Mouse (Mus musculus) layer of hippocampus, adult 11-12 months (tissue): Measurements from ENCODE around the gene Galnt2.

Experiments
- DNase-seq: peaks from one replicate; pipeline ENCODE4 v3.0.0; 2022; ENCODE audit warnings: low spot score

Galnt2 gene

DNA sequence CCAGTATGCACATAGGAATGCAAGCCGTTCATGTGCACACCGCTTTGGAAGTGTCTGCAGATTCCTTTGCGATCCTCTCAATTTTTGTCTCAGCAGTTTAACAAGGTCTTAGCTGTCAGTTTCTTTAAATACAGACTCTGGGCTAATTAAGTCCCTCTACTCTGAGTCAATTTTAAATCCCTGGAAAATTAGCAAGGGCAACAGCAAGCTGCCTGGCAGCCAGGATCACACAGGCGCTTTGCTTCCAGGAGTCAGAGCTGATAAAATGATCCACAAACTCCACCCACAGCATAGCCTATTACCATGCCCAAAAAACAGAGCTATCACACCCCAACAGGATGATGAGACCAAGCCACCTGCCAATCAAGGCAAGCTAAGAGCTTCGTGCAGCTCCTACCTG lies 142.6 kb downstream of the Galnt2 start:
- DNase-seq, result no peak

DNA sequence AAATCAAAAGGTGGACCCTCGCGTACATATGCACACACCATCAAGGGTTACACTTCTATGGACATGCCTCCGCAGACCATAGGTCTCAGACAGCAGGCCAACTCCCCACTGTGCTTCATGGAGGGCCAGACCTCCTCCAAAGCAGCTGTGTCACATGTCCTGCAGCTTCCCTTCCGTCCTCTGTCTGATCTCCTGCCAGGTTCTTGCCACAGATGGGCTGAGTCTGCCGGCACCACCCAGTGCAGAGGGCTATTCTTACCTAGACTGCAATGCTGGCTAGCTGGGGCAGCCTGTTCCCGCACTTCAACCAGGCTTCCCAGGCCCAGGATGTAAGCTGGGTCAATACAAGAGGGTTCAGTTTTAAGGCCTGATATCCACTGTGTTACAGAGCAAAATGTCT lies 144.0 kb downstream of the Galnt2 start:
- no peak for DNase-seq

DNA sequence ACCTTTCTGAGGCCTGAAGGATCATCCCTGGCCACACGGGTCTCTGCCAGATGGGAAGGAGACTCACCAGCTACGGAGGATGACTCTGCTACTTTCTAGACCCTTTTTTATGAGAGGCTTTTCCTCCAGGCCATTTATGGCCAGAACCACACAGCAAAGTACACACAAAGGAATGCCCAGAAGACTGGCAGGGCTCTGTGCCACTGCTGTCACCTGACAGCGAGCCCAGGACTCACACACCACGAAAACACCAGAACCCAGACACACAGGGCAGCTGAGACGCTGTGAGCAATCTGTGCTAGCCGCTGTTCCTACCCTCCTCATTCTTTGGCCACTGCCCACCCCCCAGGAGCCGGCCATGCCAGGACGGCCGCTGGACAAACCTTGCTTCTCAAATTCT lies 144.5 kb downstream of the Galnt2 start:
- DNase-seq, result no peak

DNA sequence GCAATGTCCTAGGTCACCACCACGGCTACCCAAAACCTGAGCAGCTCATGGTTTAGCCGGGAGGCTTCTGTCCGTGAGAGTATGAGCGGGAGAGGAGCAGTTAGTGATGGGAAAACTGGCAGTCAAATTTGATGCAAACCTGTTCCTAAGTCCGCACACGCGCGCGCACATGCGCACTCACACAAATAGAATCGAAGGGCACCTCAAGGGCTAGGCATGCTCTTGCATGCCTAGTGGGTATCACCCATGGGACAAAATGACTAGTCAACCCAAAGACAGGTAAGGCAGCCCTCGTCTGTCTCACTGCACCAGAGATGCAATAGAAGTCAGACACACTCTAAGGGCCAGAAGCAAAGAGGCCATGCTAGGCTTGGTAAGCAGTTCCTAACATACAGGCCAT lies 145.2 kb downstream of the Galnt2 start:
- DNase-seq, result no peak

DNA sequence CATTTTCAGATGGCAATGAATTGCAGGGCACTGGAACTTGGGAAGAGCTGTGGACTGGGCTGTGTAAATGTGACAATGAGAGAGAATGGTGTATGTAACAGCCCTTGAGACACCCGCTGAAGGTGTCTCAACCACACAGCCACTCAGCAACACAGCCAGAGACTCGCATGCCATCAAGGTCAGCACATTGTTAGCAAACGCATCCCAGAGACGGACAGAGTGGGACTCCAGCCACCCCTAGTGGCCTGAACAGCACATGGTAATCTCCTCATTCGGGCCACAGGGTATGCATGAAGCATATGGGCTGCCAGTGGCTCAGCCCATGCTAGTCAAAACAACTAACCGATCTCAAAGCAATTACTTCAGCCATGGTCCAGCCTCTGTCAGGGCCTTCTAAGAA lies 148.1 kb downstream of the Galnt2 start:
- DNase-seq, result no peak

DNA sequence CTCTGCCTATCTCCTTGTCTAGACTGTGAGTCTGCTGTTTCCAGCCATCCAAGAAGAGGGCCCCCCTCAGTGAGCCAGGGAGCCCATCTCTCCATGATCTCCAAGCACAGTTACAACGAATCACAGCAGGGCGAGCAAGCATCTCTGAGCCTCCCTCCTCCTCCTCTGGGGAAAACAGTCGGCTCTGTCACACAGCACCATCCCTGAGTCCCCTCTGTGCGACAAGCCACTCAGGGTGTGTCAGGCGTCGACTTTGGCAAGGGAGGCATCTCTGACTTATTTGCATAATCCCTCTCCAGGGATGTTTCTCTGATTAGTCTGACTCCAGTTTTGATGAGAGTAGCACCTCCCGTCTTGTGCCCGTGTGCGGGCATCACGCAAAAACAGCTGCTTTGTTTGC lies 151.0 kb downstream of the Galnt2 start:
- DNase-seq, result no peak

DNA sequence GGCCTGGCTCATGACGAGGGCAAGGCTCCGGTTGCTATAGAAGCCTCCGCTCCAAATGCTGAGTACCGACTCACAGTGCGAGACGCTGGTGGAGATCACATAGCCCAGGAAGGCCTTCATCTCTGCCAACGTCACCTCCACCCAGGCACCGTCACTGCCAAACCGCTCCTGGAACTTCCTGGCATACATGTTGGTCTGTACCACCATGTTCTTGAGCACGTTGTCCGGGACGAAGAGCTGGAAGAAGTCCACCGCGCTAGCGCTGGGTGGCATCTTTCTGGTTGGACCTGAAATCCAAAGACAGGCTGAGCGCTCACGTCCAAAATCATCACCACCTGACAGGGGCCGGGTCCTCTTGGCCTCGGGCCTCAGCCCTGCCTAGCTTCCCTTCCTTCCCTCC lies 153.1 kb downstream of the Galnt2 start:
- DNase-seq, result no peak

DNA sequence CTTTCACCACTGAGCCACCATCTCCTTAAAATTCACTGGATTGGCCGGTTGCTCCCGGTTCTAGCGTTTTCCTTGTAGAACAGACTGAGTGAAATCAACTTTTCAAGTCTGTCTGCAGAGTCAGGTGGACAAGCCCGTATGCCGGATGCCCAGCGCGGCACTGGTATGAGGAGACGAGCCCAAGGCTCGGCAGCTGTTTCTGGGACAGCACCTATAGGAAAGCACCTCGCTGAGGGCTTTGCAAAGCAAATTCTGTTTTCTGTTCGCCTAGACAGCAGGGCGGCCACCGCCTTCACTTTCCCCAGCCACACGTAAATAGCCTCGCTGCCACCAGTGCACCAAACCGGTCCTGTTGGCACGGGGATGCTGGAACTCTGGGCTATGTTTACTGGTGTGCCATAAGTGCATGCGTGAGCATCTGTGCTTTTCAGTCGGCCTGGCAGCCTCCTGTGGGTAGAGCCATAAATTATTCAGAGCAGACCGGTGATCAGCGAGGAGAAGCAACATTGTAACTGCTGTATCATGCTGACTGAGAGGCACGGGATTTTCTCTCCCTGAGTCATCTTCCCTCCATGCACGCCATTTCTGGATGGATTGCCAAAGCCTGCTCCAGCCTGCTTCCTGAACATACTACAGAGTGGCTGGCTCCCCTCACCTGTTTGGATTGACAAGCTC lies 155.2 kb downstream of the Galnt2 start:
- peak; percentile 78 for DNase-seq

DNA sequence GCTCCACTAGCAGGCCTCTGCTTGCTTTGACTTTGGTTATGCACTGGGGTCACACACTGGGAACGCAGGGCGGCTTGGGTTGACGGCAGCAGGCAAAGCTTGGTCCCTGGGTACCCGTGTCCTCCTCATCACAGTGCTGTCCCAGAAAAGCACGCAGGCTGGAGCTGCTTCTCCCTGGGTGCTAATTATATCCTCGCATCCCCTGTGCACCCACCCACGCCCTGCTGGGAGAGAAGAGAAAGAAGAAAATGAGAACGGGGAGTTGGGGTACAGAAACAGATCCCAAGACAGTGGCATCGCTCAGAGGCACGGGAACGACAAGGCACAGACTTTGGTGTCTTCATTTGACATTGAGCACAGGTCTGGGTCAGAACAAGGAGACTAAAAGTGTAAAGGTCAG lies 158.3 kb downstream of the Galnt2 start:
- DNase-seq, result peak; percentile 79

DNA sequence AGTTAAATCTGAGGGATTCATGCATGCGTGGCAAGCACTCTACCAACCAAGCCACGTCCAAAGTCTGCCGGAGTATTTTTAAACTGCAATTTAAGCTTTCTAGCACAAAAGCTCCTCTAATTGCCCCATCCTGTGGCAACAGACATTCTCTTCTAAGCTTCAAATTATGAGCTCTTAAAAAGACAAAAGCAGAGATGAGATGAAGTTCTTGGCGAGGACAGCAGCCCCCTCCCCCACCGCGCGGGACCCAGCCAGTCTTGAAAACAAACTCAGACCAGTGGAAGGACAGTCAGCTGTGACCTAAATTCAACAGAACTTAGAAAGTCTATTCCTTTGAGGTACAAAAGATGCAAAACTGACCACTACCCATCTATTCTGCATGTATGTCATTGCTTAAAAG lies 160.0 kb downstream of the Galnt2 start:
- DNase-seq, result no peak

DNA sequence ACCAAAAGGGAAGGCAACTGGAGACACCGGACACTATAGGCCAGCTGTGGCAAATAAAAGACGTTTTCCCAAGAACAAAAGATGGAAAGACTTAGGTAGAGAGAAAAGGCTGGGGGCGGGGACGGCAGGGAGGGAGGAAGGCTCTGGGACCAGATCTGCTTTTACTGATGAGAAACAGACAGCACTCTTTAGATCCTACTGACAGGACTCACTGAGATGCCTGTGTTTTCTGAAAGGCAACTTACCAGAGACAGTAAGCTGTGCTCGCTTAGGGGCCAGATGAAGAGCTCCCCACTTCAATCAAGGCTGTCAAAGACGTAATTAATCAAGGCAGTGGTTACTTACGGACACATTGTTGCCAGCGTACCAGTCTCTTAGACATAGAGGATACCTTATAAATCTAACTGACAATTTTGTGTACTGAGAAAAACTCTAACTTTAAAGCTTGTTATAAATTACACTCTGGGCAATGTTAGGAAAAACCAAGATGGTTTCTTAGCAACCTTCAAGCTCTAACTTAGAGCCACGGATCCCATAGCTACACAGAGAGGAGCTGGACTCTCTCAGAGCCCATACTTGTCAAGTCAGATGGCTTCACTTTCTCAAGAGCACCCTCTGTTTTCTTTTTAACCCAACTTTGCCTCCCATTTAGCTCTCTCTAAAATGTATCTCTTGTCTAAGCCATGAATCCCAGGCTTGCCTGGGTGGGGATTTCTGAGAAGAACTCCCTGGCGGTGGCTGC lies 161.3 kb downstream of the Galnt2 start:
- DNase-seq, result no peak

DNA sequence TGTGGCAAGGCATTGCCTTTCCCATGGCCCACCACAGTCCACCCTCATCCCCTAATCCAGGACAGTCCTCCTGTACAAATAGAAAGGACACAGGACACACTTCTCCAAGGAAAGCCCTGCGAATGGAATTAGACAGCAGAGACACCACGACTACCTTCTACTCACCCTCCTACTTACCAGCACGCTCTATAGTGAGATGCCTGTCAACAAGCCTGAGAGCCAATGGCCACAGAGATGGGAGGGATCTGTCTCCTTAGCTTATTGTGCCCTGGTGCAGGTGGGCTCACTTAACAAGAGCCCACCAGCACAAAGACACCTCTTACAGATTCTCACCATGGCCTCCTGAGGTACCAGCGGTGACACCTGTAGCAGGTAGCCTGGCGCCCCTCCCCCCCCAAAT lies 161.8 kb downstream of the Galnt2 start:
- peak; percentile 12 for DNase-seq

DNA sequence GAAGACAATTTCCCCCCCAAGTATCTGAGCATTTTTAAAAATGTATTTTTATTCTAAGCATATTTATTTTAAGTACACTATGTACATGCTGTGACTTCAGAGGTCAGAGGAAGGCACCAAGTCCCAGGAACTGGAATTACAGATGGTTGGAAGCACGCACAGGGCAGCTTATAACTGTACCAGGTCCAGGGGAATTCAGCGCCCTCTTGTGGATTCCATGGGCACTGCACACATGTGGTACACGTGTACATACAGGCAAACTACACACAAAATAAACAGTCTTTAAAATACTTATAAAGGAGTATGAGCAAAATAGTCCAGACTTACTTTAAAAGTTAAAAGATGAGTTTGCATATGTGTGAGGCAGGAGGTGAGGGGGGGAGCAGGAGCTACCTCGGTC lies 162.7 kb downstream of the Galnt2 start:
- no peak for DNase-seq

DNA sequence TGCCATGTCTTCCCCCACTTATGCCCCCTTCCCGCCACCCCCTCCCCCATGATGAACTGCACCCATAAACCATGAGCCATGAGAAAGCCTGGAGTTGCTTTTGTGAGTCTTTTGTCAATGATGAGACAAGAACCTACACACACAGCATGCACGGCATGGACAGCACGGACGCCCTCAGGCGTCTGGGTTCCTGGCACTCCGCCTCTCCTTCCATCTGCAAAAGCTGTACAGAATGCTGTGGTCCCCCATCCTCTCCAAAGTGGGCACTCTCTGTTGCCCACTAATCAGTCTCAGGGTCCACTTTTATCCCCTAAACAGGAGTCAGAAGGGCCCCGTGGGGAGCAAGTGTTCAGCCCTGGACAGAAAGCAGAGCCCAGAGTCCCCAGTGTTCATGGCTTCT lies 163.8 kb downstream of the Galnt2 start:
- no peak for DNase-seq
